Mouse (Mus musculus) cerebellum, postnatal 36 days (tissue): ENCODE measurements around the gene Fam178b.

Source experiments
- DNase-seq, 2 experiments: peaks; one replicate each; pipeline ENCODE4 v3.0.0; 2021 to 2022; ENCODE audit warnings: mixed read lengths in 2 of 2

Gene Fam178b

GRCm38 (mm10) chr1:36559888-36560287 lies 123.1 kb downstream of the Fam178b start:
- no peak for DNase-seq

DNA sequence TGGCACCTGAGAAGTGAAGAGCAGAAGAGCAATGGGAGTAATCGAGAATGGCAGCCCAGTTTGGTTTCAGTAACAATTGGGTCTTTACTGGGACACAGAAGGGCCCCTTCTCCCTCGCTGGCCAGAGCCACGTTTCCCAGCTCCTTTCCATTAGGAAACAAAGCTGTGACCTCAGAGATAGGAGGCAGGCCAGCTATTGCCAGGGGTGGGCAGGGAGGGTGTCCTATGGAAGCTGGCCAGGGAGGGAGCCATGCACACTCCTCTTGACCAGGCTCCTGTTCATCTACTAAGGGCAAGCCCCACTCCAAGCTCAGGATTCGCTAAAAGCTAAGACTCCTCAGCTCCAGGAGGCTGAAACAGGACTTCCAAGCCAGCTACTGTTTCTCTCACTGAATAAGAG lies 123.7 kb downstream of the Fam178b start:
- no peak for DNase-seq

DNA sequence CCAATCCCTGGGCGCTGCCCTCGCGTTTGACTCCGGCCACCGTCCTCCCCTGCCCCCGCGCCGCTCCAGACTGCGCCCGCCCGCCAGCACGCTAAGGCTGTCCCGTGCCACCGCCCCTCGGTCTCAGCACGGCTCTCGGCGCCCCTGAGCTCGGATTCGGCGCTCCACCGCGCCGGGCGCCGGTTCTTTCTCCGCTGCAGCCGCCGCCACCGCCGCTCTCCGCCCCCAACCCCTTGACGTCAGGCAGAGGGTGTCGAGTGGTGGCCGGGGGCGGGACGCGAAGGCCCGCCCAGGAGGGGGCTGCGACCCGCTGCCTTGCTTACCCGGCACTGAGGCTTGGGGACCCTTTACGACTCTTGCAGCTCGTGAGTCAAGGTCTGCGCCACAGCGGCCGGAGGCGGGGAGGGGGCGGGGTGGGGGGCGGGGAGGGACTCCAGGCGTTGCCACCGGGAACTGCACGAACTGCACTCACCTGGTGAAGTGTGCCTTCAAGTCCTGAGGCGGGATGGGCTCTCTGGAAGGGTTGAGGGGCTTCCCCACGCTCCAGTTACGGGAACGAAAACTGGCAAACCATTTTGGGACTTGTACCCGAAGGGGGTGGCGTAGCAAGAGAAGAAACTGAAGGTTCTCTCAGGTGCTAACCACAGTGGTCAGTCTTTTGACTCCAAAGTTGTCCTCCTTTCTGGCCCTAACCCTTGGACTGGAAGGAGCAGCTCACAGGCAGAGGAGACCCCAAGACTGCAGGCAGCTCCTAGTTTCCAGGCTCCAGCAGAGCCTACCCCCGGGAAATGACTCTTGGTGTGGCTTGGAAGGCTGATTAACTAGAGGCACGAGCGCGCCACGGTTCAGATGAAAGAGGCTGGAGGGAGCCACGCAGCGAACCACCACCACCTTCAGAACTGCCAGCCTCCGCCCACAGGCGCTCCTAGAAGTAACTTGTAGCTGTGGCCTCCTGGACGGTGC lies 124.7 kb downstream of the Fam178b start, which contains the start of gene Sema4c:
TSS of gene Sema4c (minus strand) at position 319 of the 963 bp plus-strand sequence.
- DNase-seq: peak; percentile 65 to 69

DNA sequence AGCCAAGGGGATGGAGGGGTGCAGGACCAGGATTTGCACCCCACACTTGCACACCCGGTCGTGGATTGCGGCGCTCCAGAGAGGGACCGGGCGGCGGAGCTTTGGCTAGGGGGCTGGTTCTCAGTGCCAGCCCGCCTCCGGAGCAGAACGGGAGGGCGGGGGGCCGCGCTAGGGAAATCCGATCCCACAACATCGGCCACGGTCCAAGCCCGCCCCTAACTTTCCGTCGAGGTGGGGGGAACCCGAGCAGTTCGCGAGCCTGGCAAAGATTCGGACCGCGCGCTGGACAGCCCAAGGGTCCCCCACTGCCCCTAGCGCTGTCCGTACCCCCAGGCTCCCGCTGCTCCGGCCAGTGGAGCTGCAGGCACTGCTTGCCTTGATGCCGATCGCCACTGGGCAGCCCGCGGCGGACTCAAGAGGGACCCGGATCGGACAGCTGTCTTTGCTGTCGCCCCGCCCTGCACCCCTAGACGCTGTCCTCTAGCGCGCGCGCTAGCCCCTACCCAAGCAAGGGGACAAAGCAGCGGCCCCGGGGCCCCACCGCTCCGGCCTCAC lies 125.4 kb downstream of the Fam178b start:
- DNase-seq: peak; percentile 65 to 71

GRCm38 (mm10) chr1:36556553-36557456 lies 126.2 kb downstream of the Fam178b start:
- peak; percentile 94 to 95 for DNase-seq

GRCm38 (mm10) chr1:36555798-36556395 lies 127.1 kb downstream of the Fam178b start:
- DNase-seq: peak; percentile 51 to 57

GRCm38 (mm10) chr1:36554633-36555399 lies 128.2 kb downstream of the Fam178b start:
- DNase-seq: no peak

- DNase-seq: peak; percentile 83 to 85
Observed at GRCm38 (mm10) chr1:36552506-36552905, 130.5 kb downstream of the Fam178b start.

- peak in 1 of 2 experiments; percentile 35 for DNase-seq
Observed at GRCm38 (mm10) chr1:36551904-36552303, 131.1 kb downstream of the Fam178b start.

- peak; percentile 63 to 72 for DNase-seq
Observed at GRCm38 (mm10) chr1:36550075-36550863, 132.7 kb downstream of the Fam178b start.

GRCm38 (mm10) chr1:36549491-36549890 lies 133.5 kb downstream of the Fam178b start:
- no peak for DNase-seq

- DNase-seq: no peak
Observed at GRCm38 (mm10) chr1:36548771-36549170, 134.2 kb downstream of the Fam178b start.

DNA sequence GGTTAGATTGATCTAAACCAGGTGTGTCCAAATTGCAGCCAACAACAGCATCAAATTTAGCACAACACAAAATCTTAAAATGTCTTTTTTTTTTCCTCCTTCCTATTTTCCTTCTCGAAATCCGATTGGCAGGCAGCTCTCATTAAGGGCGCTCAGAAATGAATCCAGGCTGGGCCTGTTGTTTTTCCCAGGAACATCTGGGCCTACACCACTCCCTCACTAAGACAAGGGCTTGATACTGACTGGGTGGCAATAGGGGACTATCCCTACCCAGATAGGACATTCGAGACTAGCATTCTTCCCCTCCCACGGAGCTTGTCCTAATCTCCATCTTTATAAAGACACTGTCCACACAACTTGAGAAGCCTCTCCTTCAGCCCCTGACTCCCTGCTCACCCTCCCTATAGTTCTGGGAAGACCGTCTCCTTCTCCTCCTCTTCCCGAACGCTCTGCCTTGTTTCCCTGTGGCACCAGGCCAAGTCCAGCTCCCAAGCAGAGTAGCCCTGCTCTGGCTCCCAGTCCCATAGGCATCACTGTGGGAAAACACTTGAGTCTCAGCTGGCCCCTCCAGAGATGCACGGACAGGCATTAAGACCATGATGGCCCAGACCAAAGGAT lies 134.9 kb downstream of the Fam178b start:
- peak in 1 of 2 experiments; percentile 53 for DNase-seq

DNA sequence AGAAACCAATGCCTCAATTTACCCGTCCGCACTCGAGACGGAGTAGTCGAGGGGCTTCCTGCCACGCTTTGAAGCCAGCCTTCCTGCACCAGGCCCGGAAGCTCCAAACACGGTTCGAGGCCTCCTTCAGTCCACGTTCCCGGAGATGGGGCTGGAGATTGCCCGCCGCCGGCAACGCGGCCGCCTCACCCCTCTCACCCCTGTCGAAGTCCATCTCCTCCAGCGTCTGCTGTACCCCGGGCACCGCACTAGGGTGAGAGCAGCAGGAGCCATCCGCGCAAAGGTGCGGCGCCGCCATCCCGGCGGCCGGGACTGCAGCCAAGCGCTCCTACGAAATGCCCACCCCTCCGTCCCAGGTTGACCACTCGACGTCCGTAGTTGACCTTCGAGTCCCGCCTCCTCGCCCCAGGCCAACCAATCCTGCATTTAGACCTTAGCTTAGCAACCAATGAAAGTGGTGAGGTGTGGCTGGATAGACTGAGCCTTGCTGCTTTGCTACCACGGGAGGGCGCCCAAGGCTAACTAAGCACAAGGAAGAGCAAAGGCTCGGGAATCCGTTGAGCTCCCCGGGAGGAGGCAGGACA lies 136.0 kb downstream of the Fam178b start, which contains the start of gene Ankrd39:
TSS of gene Ankrd39 (minus strand) at position 558 of the 584 bp plus-strand sequence.
- peak; percentile 98 to 99 for DNase-seq

- peak in 1 of 2 experiments; percentile 37 for DNase-seq
Observed at GRCm38 (mm10) chr1:36545845-36546600, 137.0 kb downstream of the Fam178b start.

GRCm38 (mm10) chr1:36545382-36545781 lies 137.6 kb downstream of the Fam178b start:
- DNase-seq: no peak

- no peak for DNase-seq
Observed at GRCm38 (mm10) chr1:36542925-36543324, 140.1 kb downstream of the Fam178b start.

DNA sequence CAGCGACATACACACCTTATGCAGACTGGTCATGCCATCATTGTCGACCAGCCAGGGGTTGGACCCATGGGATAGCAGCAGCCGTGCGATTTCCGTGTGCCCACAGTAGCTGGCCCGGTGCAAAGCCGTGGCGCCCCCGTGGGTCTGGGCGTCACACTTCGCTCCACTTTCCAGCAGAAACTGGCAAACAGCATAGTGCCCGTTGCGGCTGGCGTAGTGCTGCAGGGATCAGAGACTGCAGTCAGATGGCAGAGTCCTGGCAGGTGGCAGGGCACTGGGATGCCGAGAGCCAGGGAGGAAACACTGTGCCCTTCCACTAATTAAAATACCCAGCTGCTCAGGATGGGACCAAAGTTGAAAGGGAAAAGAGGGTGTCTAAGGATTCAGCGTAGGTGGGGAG lies 141.1 kb downstream of the Fam178b start:
- peak; percentile 64 to 71 for DNase-seq

DNA sequence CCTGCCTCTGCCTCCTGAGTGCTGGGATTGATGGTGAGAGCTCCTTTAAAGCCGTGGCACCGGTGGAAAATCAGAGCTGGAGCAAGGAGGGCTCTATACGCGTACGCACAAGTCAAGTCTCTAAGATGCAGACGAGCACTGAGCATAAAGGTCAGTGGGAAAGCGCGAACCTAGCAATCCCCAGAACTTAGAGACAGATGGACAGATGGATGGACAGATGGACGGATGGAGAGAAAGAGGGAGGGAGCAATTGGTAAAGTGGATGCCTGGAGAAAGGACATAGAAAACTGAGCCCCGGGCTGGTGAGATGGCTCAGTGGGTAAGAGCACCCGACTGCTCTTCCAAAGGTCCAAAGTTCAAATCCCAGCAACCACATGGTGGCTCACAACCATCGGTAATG lies 142.2 kb downstream of the Fam178b start:
- DNase-seq: no peak
